Mouse (Mus musculus) ES-CJ7 (cell line): ENCODE data around the gene Gm5724.
A peak's percentile ranks its signal among the peaks of the same experiment; 100 is the strongest.

ENCODE experiments used
- DNase-seq: peaks from one replicate; pipeline ENCODE4 v3.0.0; 2011; ENCODE audit warnings: low read depth, low spot score

Gene Gm5724

DNA sequence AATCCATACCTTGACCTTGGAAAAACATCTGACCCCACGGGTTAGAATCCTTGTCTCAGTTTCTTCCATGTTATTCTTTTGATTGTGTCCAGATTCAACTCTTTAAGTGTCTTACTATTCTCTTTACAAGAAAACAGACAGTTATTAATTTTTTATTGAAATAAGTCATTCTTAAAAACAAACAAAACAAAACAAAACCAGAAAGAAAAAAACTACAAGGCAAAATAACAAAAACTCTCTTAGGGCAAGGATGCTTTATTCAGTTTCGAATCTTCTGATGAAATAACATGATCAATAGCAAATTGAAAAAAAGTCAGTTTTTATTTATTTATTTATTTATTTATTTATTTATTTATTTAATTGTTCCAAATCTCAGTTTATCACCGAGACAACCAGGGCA lies at the start of gene Gm5724:
Gm5724 (minus strand) TSS at position 101 of the 400 bp plus-strand sequence.
- no peak for DNase-seq

DNA sequence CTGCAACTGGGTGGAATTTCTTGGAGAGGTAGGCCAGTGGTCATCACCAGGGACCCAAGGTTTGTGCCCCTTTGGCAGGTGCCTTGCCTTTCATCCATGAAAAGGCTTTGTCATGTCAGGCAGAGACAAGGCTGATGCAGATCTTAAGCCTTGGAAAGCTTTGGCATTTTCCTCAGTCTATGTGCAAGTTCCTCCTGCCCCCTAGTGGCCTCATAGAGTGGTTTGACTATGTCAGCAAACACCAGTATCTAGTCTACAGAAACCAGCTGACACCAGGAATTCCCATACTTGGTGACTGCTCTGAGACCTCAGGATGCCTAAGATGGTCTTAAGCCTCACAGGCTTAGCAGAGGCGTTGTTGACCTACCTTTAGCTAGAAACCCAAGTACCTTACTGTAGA lies 24.2 kb upstream of the Gm5724 start:
- DNase-seq, result peak; percentile 83

- no peak for DNase-seq
These were observed 866 bp upstream of the Gm5724 start for GRCm38 (mm10) chr6:141774476-141774875.

DNA sequence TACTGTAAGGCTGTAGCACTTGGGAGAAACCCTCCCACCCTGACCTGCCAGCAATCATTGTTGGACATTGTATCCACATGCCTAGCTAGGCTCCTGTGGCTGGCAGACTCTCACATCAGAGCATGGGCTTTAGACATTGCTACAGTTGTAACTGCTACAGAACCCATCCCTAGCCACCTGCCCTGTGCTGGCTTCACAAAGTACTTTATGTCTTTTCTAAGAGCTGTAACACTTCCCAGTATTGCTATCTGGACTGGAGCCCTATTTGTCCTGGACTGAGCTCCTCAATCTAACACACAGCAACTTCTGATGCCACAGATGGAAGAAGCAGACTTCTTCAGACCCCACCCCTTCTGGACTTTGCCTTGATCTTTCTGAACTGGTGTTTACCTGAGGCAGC lies 82.4 kb downstream of the Gm5724 start:
- no peak for DNase-seq

DNA sequence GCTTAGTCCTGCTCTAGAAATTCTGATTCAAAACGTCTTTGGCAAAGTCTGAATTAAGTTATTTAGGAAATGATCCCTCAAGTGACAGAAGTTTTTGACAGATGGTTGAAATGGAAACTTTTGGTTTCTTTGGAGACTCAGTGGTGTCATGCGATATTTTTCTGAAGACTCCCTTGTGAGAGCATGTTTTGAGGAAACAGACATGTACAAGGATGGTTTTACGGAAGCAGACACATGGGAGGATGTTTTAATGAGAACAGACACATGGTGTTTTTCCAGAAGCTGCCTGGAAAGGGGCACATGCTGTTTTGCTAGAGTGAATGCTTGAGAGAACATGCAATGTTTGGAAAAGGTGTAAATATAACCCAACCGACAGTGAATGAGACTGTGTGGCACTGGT lies 86.6 kb downstream of the Gm5724 start:
- DNase-seq, result no peak
